Mouse (Mus musculus): ENCODE data around the gene Entpd1. TPM values are rescaled to one million over a fixed set of nuclear protein-coding genes. Genes with fewer than 3 reads are reported as not detected.

Gene Entpd1
- total RNA-seq, 2 experiments from 2014 or later = 22.3 to 51.9 TPM

DNA sequence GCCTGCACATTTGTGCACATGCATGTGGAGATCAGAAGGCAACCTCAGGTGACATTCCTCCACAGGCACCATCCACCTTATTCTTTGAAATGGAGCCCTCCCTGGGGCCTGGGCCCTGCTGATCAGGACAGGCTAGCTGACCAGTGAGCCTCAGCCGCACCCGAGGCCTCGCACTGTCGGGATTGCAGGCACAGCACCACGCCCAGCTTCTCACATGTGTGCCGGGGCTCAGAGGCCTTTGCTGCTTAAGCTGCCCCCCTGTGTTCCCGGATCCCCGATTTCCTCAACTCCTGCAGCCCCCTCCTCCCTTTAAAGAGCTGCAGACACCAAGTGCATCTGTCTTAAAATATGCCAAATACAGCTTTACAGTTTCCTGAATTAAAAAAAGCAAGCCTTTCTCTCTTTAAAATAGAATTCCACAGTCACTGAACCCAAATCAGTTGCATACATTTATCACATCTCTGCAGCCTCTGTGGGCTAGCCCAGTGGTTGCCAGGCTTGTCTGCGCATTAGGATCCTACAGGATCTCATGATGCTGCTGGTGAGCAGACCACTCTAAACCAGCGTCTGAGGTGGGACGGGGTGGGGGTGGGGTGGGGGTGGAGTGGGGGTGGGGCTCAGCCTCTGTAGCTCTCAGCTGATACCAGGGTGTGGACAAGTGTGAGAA, 107.4 kb downstream of the Entpd1 start:
- ATAC-seq (ENCODE audit: poor library complexity, severe bottlenecking) = no peak

DNA sequence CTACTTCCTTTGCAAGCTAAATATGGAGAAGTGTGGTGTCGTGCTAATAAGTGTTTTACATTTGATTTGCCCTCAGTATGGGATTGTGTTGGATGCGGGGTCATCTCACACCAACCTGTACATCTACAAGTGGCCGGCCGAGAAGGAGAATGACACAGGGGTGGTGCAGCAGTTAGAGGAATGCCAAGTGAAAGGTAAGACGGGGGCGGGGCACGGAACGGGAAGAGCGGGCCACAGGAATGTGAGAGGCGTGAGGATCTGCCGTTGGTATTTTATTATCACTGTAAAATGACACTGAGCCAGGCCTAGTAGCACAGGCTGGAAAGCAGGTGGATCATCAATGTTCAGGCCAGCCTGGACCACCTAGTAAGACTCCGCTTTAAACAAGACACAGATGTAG, 108.2 kb downstream of the Entpd1 start:
- no peak for ATAC-seq (ENCODE audit: poor library complexity, severe bottlenecking)

DNA sequence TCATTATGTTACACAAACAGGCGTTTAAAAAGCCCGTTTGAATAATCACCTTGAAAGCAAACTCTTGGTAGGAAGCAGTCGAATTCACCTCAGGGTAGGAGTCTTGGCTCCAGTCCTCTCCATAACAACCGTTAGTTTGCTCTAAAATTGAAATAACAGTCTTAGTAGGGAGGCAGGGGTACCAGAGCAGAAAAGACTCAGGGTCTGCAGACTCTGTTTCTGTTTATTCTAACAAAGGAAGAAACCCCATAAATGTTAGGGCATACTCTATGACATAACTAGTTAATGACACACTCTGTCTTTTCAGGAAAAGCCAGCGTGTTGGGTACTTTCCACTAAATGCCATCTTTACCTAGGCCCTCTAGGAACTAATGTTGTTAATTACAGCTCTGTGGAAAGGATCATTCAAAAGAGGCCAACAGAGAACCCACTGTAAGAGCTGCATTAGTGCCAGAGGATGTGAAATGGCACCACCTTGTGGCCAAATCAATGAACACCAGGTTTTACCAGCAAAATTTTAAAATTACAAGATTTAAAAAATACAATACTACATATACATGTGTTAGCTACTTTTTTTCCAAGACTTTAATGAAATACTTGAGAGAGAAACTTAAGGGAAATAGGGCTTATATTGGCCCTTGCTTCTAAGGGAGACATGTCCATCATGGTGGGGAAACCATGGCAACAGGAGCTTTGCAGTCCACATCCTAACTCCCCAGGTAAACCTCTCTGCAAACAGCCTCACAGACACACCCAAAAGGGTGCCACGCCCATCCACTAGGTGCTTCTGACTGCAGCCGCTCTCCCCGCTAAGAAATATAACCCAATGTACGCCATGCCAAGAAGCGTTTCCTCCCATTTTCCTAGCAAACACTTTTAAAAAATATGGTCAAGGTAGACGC, 110.2 kb downstream of the Entpd1 start:
- ATAC-seq (ENCODE audit: poor library complexity, severe bottlenecking) = peak; percentile 81

DNA sequence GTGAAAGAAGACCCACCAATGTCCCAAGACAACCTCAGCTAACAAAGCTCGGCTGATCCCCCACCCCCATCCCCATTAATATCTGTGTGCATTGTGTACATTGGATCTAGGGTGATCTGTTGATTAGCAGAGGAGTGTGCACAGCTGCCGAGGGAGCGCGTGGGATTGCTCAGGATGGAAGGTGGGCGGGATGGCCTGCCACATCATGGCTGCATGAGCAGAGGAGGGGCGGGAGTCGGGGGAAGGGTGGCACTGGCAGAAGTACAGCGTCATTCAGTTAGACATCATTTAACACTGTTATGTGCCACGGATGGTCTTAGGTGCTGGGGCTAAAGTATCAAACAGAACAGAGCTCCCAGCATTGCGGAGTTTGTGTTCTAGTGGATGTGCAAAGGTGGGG, 111.3 kb downstream of the Entpd1 start:
- ATAC-seq (ENCODE audit: poor library complexity, severe bottlenecking) = no peak

GRCm38 (mm10) chr19:40726148-40726547, 114.0 kb downstream of the Entpd1 start:
- ATAC-seq (ENCODE audit: poor library complexity, severe bottlenecking) = no peak

- ATAC-seq (ENCODE audit: poor library complexity, severe bottlenecking) = no peak
These were observed 114.4 kb downstream of the Entpd1 start for GRCm38 (mm10) chr19:40726614-40727013.

GRCm38 (mm10) chr19:40728213-40728612, 116.0 kb downstream of the Entpd1 start:
- ATAC-seq (ENCODE audit: poor library complexity, severe bottlenecking) = peak; percentile 24; the same call in 1 of the 2 replicates

DNA sequence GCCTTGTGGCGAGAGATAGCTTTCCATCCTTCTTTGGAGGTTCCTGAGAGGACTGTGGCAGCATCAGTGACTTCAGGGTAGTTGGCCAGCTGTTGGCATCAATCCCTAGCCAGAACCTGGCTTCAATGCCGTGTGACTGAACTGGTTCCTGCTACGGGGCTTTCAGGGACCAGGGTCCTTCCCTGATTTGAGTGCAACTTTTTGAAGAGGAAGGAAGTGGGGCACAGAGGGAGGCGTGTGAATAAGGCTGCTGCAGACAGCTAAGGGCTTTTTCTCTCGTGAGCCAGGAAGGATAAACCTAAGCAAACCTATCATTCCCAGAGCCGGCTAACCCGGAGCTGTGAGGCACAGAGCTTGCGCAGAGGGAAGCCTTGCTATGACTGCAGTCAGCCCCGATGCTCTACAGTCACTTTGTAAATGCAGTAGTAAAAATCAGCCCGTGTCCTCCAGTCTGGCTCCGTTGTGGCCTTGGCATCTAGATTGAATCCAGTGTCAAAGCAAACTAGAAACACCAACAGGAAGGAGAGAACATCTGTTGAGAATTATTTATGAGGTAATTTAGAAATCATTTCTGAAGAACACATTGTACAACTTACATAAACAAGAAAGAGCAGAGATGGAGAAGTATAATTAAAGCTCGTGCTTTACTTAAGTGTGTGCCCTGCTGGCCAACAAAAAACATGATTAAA, 116.7 kb downstream of the Entpd1 start:
- peak; percentile 84 for ATAC-seq (ENCODE audit: poor library complexity, severe bottlenecking)

DNA sequence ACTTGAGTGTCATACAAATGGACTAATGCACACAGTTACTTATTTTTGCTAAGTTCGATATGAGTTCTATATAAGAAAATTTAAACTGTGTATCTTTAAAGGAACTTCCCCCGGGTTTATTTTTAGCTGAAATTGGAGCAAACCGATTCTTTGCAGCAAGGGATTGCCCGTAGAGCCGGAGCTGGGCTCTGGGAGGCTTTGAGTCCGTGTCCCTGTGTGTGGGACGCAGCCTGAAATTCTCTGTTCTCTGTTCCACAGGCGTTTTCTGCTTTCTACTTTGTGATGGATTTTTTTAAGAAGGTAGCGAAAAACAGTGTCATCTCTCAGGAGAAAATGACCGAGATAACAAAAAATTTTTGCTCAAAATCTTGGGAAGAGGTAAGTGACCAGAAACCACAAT, 121.2 kb downstream of the Entpd1 start:
- no peak for ATAC-seq (ENCODE audit: poor library complexity, severe bottlenecking)

DNA sequence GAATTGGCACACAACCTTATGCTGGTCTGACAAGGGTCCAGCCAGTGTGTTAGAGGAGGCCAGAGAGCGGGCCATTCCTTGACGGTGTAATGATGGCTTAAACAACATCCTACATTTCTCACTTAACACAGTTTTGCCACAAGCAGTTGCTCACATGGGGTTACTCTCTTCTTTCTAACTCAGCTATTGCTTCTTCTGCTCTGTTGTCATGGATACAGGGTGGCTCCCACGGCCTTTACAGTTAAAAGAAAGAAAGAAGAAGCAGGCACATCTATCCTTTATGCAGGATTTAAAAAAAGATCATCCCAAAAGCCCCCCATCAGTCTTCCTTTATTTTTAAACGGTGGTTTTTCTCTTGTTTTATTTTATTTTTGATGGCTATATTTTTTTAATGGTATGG, 121.7 kb downstream of the Entpd1 start:
- ATAC-seq (ENCODE audit: poor library complexity, severe bottlenecking) = no peak

GRCm38 (mm10) chr19:40736680-40737512, 124.7 kb downstream of the Entpd1 start:
- ATAC-seq (ENCODE audit: poor library complexity, severe bottlenecking) = peak; percentile 95

- ATAC-seq (ENCODE audit: poor library complexity, severe bottlenecking) = no peak
These were observed 125.4 kb downstream of the Entpd1 start for GRCm38 (mm10) chr19:40737613-40738012.

GRCm38 (mm10) chr19:40738683-40739324, 126.6 kb downstream of the Entpd1 start:
- ATAC-seq (ENCODE audit: poor library complexity, severe bottlenecking) = no peak

- ATAC-seq (ENCODE audit: poor library complexity, severe bottlenecking) = no peak
These were observed 134.4 kb downstream of the Entpd1 start for GRCm38 (mm10) chr19:40746603-40747002.

DNA sequence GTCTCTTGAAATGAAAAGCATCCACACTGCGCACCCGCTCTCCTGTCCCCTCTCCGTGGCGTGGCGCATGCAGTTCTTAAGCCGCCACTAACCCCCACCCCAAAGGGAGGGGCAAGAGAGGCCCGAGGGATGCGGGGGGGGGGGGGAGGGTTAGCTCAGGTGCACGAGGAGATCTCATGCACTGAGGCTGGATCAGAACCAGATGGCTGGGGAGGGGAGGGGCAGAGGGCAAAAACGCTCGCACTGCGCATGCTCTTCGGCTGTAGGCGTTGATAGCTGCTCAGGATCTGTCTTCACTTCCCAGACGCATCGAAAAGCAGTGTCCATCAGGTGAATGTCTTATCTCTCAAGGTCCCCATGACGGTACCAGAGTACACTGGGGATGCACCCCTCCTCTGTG, 136.4 kb downstream of the Entpd1 start, which contains the start of gene Cc2d2b:
TSS of gene Cc2d2b (plus strand) at position 195 of the 400 bp plus-strand sequence.
- ATAC-seq (ENCODE audit: poor library complexity, severe bottlenecking) = no peak

DNA sequence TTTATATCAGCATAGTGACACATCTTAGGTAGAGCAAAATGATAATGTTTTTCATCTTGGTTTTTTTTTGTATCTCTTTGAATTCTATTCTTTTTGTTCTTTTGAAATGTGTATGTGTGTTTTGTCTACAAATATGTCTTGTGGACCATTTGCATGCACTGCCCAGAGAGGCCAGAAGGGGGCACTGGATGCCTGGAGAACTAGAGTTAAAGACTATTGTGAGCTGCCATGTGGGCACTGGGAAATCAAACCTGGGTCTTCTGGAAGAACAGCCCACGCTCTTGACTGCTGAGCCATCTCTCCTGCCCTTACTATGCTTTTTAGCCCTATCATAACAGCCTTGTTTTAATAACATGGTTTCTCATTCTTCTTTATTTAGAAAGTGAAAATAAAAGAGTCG, 142.1 kb downstream of the Entpd1 start:
- peak; percentile 85 for ATAC-seq (ENCODE audit: poor library complexity, severe bottlenecking)

DNA sequence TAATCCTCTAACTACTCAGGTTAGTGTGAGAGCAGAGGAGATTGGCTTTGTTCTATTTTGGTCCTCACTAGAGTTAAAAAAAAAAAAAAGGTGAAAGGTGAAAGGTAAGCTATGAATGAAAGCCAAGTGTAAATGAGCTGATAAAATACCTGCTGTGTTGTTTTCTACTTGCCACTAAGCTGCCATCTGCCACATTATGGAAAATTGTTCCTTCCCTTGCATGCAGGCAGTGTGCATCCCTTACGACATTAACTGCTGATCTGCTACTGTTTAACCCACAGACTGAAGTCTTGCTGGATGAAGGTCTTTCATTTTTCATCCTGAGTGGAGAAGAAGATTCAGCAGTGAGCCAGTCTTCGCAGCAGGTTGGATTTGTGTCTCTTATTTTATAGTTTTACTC, 147.9 kb downstream of the Entpd1 start:
- no peak for ATAC-seq (ENCODE audit: poor library complexity, severe bottlenecking)

GRCm38 (mm10) chr19:40762023-40762759, 150.0 kb downstream of the Entpd1 start:
- peak; percentile 57 for ATAC-seq (ENCODE audit: poor library complexity, severe bottlenecking)

DNA sequence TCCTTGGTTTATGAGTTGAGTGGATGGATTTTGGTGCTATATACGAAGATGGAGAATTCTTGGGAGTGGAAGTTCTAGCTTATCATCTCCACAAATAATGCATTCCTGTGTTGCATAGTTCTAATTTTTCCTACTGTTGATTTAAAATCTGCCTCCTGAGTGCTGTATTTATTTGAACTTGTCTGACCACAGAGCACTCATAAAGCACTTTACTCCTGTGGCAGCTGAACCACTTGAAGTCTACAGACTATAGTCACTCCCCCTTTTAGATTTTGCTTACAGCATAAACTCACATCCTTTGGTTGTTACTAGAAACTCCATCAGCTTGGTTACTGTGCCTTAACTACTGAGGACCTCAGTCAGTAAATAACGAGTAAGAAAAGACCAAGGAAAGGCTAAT, 155.0 kb downstream of the Entpd1 start:
- ATAC-seq (ENCODE audit: poor library complexity, severe bottlenecking) = no peak

Measured in megakaryocyte, adult 5-6 weeks (primary cell).